Mouse (Mus musculus) urinary bladder, postnatal 14 days (tissue): Measurements from ENCODE around the gene Phospho1.

Source experiments
- DNase-seq: peaks from one replicate; pipeline ENCODE4 v3.0.0; 2021; ENCODE audit warnings: low spot score

Phospho1 gene

GRCm38 (mm10) chr11:95824071-95824876 is at the start of gene Phospho1:
Phospho1 (plus strand) TSS chr11:95824499.
- DNase-seq = peak; percentile 93

GRCm38 (mm10) chr11:95777323-95778297 is 46.7 kb upstream of the Phospho1 start:
- peak; percentile 74 for DNase-seq

- no peak for DNase-seq
These were observed 45.5 kb upstream of the Phospho1 start for GRCm38 (mm10) chr11:95778831-95779251.

- DNase-seq = no peak
These were observed 44.9 kb upstream of the Phospho1 start for GRCm38 (mm10) chr11:95779366-95779765.

GRCm38 (mm10) chr11:95780480-95780879 is 43.8 kb upstream of the Phospho1 start:
- DNase-seq = no peak

- DNase-seq = no peak
These were observed 42.7 kb upstream of the Phospho1 start for GRCm38 (mm10) chr11:95781557-95781956.

GRCm38 (mm10) chr11:95783457-95783856 is 40.8 kb upstream of the Phospho1 start:
- DNase-seq = no peak

- DNase-seq = no peak
These were observed 40.3 kb upstream of the Phospho1 start for GRCm38 (mm10) chr11:95783958-95784357.

GRCm38 (mm10) chr11:95785675-95786074 is 38.6 kb upstream of the Phospho1 start:
- no peak for DNase-seq

GRCm38 (mm10) chr11:95786511-95786910 is 37.8 kb upstream of the Phospho1 start:
- DNase-seq = no peak

GRCm38 (mm10) chr11:95789451-95789891 is 34.8 kb upstream of the Phospho1 start:
- DNase-seq = no peak

- DNase-seq = no peak
These were observed 32.5 kb upstream of the Phospho1 start for GRCm38 (mm10) chr11:95791787-95792186.

GRCm38 (mm10) chr11:95792950-95793509 is 31.3 kb upstream of the Phospho1 start:
- no peak for DNase-seq

- no peak for DNase-seq
These were observed 30.1 kb upstream of the Phospho1 start for GRCm38 (mm10) chr11:95794201-95794600.

GRCm38 (mm10) chr11:95795582-95795981 is 28.7 kb upstream of the Phospho1 start:
- no peak for DNase-seq

- DNase-seq = no peak
These were observed 19.3 kb upstream of the Phospho1 start for GRCm38 (mm10) chr11:95805010-95805409.

- DNase-seq = no peak
These were observed 18.8 kb upstream of the Phospho1 start for GRCm38 (mm10) chr11:95805527-95805926.

- no peak for DNase-seq
These were observed 16.4 kb upstream of the Phospho1 start for GRCm38 (mm10) chr11:95807884-95808283.

- no peak for DNase-seq
These were observed 15.8 kb upstream of the Phospho1 start for GRCm38 (mm10) chr11:95808448-95809011.

GRCm38 (mm10) chr11:95809603-95810002 is 14.7 kb upstream of the Phospho1 start:
- no peak for DNase-seq

GRCm38 (mm10) chr11:95810828-95811227 is 13.5 kb upstream of the Phospho1 start:
- no peak for DNase-seq

GRCm38 (mm10) chr11:95811741-95812140 is 12.6 kb upstream of the Phospho1 start:
- no peak for DNase-seq
